Mouse (Mus musculus): ENCODE measurements around the gene Tmem217. TPM values are rescaled to one million over a fixed set of nuclear protein-coding genes. Genes with fewer than 3 reads are reported as not detected.

The Tmem217 gene
- polyA plus RNA-seq (2012; rRNA removed) = 0.16 TPM in 1 of 2 replicates, not detected in the other

GRCm38 (mm10) chr17:29552162-29552732 lies at the start of gene Tmem217:
Gene Tmem217, minus strand, starts transcription at chr17:29552385.

GRCm38 (mm10) chr17:29549543-29550428 lies 2.4 kb downstream of the Tmem217 start, which contains the start of the genes Gm17657 and Tbc1d22b:
Gene Gm17657, minus strand, starts transcription at chr17:29549638.
Gene Tbc1d22b, plus strand, starts transcription at chr17:29549785.

GRCm38 (mm10) chr17:29490713-29491581 lies 61.2 kb downstream of the Tmem217 start, which contains the start of gene Pim1:
Gene Pim1, plus strand, starts transcription at chr17:29490753.

Other genes starting within 250 kb of the Tmem217 start
- 20.8 and 25.7 TPM in 2 replicates for gene Pi16, start 234.7 kb downstream of the Tmem217 start, polyA plus RNA-seq (2012; rRNA removed)
- gene Mtch1, start 204.5 kb downstream of the Tmem217 start, polyA plus RNA-seq (2012; rRNA removed) = 203 and 285 TPM in 2 replicates
- 5.7 and 8.9 TPM in 2 replicates for gene Fgd2, start 191.5 kb downstream of the Tmem217 start, polyA plus RNA-seq (2012; rRNA removed)
- gene Pim1, start 61.6 kb downstream of the Tmem217 start, polyA plus RNA-seq (2012; rRNA removed) = 18.1 and 45.7 TPM in 2 replicates
- 0.30 TPM in 1 of 2 replicates, not detected in the other for gene Gm17657, start 2.7 kb downstream of the Tmem217 start, polyA plus RNA-seq (2012; rRNA removed)
- 11.8 and 12.8 TPM in 2 replicates for gene Tbc1d22b, start 2.6 kb downstream of the Tmem217 start, polyA plus RNA-seq (2012; rRNA removed)
- 8.6 and 8.9 TPM in 2 replicates for gene Rnf8, start 62.4 kb upstream of the Tmem217 start, polyA plus RNA-seq (2012; rRNA removed)
- gene Gm28043, start 62.5 kb upstream of the Tmem217 start, polyA plus RNA-seq (2012; rRNA removed) = 0.03 and 0.08 TPM in 2 replicates
- gene Cmtr1, start 108.2 kb upstream of the Tmem217 start, polyA plus RNA-seq (2012; rRNA removed) = 4.8 and 5.0 TPM in 2 replicates
- gene Ccdc167, start 164.7 kb upstream of the Tmem217 start, polyA plus RNA-seq (2012; rRNA removed) = 1.5 and 2.3 TPM in 2 replicates

All from stomach, adult 2 months (tissue).